Mouse (Mus musculus): ENCODE measurements at regions not wholly inside any gene's neighbourhood (a gene's known extent, or its start where the extent isn't known, plus 50 kb on each side); places are given as distances from the start of the nearest gene placed in this dataset.

GRCm38 (mm10) chr1:186257611-186258010, 140.5 kb upstream of the Lyplal1 start:
- no peak for TF ChIP-seq CTCF (IDR thresholded peaks at IDR 0.05; ENCODE audit: low read depth, low read length)
- no peak for TF ChIP-seq POLR2A (IDR thresholded peaks at IDR 0.05; ENCODE audit: borderline replicate concordance, low read depth, low read length)
